Mouse (Mus musculus) megakaryocyte-erythroid progenitor cell, adult 5 weeks (primary cell): Measurements from ENCODE around the gene Anp32a. TPM values are rescaled to one million over a fixed set of nuclear protein-coding genes. Genes with fewer than 3 reads are reported as not detected.

Source experiments
- polyA plus RNA-seq: library from polyadenylated mRNA; stranded (reverse); fragments of >175 nt; gene quantifications from 2 replicates; pipeline ENCODE4 v1.2.3, GENCODE M21; 2012

Gene Anp32a
- 237 and 509 TPM in 2 replicates for polyA plus RNA-seq

GRCm38 (mm10) chr9:62341123-62341486, at the start of gene Anp32a:
Gene Anp32a (plus strand): TSS chr9:62341293.

Other genes starting within 250 kb of the Anp32a start
- gene Glce, start 218.6 kb upstream of the Anp32a start, polyA plus RNA-seq, result 2.4 and 3.1 TPM in 2 replicates
- not detected in 2 replicates for gene Spesp1, start 59.1 kb upstream of the Anp32a start, polyA plus RNA-seq
- 0.70 and 0.97 TPM in 2 replicates for gene Coro2b, start 195.8 kb downstream of the Anp32a start, polyA plus RNA-seq